Mouse (Mus musculus) embryonic facial prominence, embryonic 10.5 days (tissue): Measurements from ENCODE around the gene Abcf2. TPM values are rescaled to one million over a fixed set of nuclear protein-coding genes. Genes with fewer than 3 reads are reported as not detected.

Experiments used
- DNase-seq: peaks from one replicate; pipeline ENCODE4 v3.0.0-alpha.2; 2017; ENCODE audit warnings: low spot score
- H3K27ac ChIP-seq: fragments of 300-500 bp; sonication (generic); replicated peaks from 2 replicates; pipeline ENCODE4 v1.5.1; 2016; ENCODE audit warnings: mild to moderate bottlenecking
- H3K27me3 ChIP-seq: fragments of 300-500 bp; sonication (generic); replicated peaks from 2 replicates; pipeline ENCODE4 v1.6.1; 2016; ENCODE audit warnings: low read depth, mild to moderate bottlenecking; ENCODE audit not compliant: poor library complexity, severe bottlenecking
- H3K36me3 ChIP-seq: fragments of 300-500 bp; sonication (generic); replicated peaks from 2 replicates; pipeline ENCODE4 v1.6.1; 2016; ENCODE audit warnings: mild to moderate bottlenecking, moderate library complexity
- H3K4me1 ChIP-seq: fragments of 300-500 bp; sonication (generic); 2 replicates; pipeline ENCODE4 v1.6.1; 2016
- H3K4me3 ChIP-seq: fragments of 300-500 bp; sonication (generic); 2 replicates; pipeline ENCODE4 v1.5.1; 2016; ENCODE audit warnings: mild to moderate bottlenecking, moderate library complexity
- H3K9me3 ChIP-seq: fragments of 300-500 bp; sonication (generic); 2 replicates; pipeline ENCODE4 v1.6.1; 2016; ENCODE audit warnings: mild to moderate bottlenecking
- WGBS: fragments of 180-500 bp; shearing (Covaris S2); methylation state at CpG from one replicate; pipeline ENCODE4 v1.1.7; 2016; 5-methylcytosine and 5-hydroxymethylcytosine counted together
- microRNA counts: library from miRNA; unstranded; fragments of <30 nt; microRNA quantifications from one replicate; lab custom pipeline; 2017
- microRNA-seq: library from miRNA; unstranded; fragments of <30 nt; microRNA quantifications from one replicate; pipeline ENCODE4, GENCODE M21; 2017
- polyA plus RNA-seq: library from polyadenylated mRNA; unstranded; fragments of >200 nt; fragmentation: Nextera tagmentation; extraction: Ambion mirVana; gene quantifications from 2 replicates; pipeline ENCODE4 v1.2.1, GENCODE M21; 2016

The Abcf2 gene
- polyA plus RNA-seq, 1 experiment from 2014 or later: 183 TPM

GRCm38 (mm10) chr5:24526889-24527230 lies 50.4 kb downstream of the Abcf2 start, which contains the start of gene Gbx1:
Gene Gbx1, minus strand, starts transcription at chr5:24527202.
- H3K36me3 ChIP-seq: no peaks in the 10 kb centered on the region
- peaks cover 47% of the 10 kb centered on the region for H3K4me1 ChIP-seq
- peak within 1 kb of the TSS; percentile 58 for H3K4me3 ChIP-seq
- H3K27ac ChIP-seq: peak within 1 kb of the TSS; percentile 63
- H3K27me3 ChIP-seq: peaks cover 100% of the 10 kb centered on the region
- WGBS: under 1% methylated on average over 49 of the region's 49 CpGs
- peak; percentile 62 for DNase-seq
- no peaks in the 10 kb centered on the region for H3K9me3 ChIP-seq

DNA sequence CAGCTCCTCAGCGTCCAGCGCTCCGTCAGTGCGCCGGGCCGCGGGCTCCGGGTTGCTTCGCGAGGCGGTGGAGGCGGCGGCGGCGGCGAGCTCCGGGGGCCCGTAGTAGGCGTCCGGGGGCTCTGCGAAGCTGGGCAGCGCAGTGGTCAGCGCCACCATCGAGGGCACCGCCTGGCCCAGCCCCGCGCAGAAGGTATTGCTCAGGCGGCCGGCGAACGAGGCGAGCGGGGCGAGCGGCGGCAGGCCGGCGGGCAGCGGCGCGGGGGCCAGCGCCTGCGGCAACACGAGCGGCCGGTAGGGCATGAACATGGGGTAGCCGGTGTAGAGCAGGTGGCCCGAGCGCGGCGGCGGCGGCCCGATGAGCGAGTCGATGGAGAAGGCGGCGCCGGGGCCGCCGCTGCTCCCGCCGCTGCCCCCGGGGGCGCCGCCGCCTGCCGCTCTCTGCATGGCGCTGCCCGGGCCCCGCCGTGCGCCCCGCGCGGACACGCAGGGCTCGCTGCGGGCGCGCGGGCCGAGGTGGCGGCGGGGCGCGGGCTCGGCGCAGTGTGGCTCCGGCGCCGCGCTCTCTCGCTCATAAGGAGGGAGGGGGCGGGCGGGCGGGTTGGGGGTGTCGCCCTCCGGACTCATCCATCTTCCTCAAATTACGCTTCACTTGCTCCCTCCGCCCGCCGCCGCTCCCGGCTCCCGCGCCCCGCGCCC lies 50.9 kb downstream of the Abcf2 start:
- DNase-seq: peak; percentile 61
- peaks cover 47% of the 10 kb centered on the region for H3K4me1 ChIP-seq
- peak overlapping the region; percentile 63 for H3K27ac ChIP-seq
- H3K27me3 ChIP-seq: peaks cover 100% of the 10 kb centered on the region
- H3K4me3 ChIP-seq: peak overlapping the region; percentile 58
- H3K9me3 ChIP-seq: no peaks in the 10 kb centered on the region
- no peaks in the 10 kb centered on the region for H3K36me3 ChIP-seq
- 2% methylated on average over 106 of the region's 109 CpGs for WGBS

DNA sequence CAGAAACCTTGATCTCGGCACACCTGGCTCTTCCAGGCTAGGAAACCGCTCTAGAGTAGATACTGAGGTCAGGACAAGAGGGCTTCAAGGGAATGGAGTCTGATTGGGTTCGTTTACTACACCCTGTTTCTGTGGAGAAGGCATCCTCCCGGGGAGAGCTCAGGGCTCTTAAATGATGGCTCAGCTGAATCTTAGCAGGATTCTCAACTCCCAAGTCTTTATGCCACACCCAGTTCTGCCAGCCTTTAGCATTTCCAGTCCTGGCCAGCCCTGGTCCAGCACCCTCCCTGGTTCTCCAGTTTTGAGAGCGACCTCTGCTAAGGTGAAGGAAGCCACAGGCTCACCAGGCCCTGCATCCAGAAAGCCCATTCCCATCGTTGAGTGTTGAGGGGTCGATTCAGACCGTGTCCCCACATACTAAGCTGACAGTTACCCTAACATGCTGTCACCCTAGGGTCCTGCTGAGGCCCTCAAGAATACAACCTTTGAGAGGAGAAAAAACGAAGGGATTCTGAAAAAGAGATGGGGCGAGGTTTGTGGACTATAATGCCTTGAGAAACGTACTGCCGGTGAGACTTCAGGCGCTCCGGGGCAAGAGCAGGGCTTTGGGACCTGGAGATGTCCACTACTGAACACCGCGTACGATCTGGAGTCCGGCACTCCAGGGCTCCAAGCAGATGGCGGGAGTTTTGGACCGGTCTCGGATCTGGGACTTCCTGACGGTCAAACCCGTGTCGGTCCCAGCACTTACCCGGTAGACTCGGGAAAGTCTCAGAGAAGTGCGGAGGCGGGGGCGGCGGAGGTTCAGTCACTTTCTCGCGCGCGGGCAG lies 51.7 kb downstream of the Abcf2 start:
- 3% methylated on average over 34 of the region's 34 CpGs for WGBS
- peaks cover 47% of the 10 kb centered on the region for H3K4me1 ChIP-seq
- H3K36me3 ChIP-seq: no peaks in the 10 kb centered on the region
- peak; percentile 51 for DNase-seq
- peak overlapping the region; percentile 58 for H3K4me3 ChIP-seq
- H3K9me3 ChIP-seq: no peaks in the 10 kb centered on the region
- H3K27ac ChIP-seq: peak overlapping the region; percentile 51; the same call in 1 of the 2 replicates
- peaks cover 98% of the 10 kb centered on the region for H3K27me3 ChIP-seq

GRCm38 (mm10) chr5:24524522-24524921 lies 52.7 kb downstream of the Abcf2 start:
- no peak for DNase-seq
- Histone ChIP-seq H3K36me3 (no peaks in the 10 kb centered on the region), H3K9me3 (no peaks in the 10 kb centered on the region), H3K27me3 (peaks cover 93% of the 10 kb centered on the region), H3K27ac (no peak overlapping the region), H3K4me3 (peak overlapping the region; percentile 58; the same call in 1 of the 2 replicates), H3K4me1 (peaks cover 47% of the 10 kb centered on the region)
- 14% methylated on average over 4 of the region's 4 CpGs for WGBS

DNA sequence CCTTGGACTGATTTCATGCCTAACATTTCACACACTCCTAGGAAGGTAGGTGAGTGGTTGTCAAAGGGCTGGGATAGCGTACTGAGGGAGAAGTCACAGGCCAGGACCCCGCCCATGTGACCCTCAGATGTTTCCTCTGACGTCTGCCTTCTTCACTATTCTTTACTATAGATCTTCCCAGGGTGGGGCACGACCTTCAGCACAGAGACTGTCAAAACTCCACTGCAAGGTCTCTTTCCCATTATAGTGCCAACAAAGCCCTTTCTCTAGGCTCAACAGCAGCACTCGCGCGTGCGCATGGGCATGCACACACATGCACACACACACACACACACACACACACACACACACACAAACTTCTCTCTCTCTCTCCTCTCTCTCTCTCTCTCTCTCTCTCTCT lies 53.5 kb downstream of the Abcf2 start:
- DNase-seq: no peak
- Histone ChIP-seq H3K9me3 (no peaks in the 10 kb centered on the region), H3K36me3 (no peaks in the 10 kb centered on the region), H3K27me3 (peaks cover 90% of the 10 kb centered on the region), H3K4me1 (peaks cover 40% of the 10 kb centered on the region), H3K27ac (no peak overlapping the region), H3K4me3 (0 out of 2 replicates have a peak overlapping the region, but pooled peaks have one; percentile 12)
- 43% methylated on average over 8 of the region's 8 CpGs for WGBS

DNA sequence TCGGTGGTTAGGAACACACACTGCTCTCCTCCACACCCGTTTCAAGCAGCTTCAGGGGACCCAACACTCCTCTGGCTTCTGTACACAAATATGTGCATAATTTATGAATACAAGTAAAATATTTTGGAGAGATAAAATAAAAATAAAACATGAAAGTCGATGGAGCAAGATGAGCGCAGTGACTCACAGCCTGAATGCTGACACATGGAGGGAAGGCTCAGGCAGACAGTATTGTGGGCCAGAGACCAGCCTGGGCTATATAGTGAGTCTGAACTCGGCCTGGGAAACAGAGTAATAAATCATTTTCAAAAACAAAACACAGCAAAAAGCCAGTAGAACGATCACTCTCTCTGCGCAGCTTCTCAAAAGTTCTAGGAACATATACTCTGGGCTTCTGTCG lies 55.9 kb downstream of the Abcf2 start:
- Histone ChIP-seq H3K4me1 (peaks cover 32% of the 10 kb centered on the region), H3K9me3 (no peaks in the 10 kb centered on the region), H3K27ac (no peak overlapping the region), H3K36me3 (no peaks in the 10 kb centered on the region), H3K27me3 (peaks cover 80% of the 10 kb centered on the region), H3K4me3 (no peak overlapping the region)
- DNase-seq: no peak
- WGBS: 73% methylated on average over 8 of the region's 8 CpGs

MicroRNA genes within 50 kb of the gene (microRNA counts, 519-probe panel; counts per million panel counts)
- 188 counts per million, percentile 57 among the panel's probes with 10 or more counts for microRNA mmu-miR-671-3p (lab: Ali Mortazavi, UCI)
- 188 counts per million, percentile 57 among the panel's probes with 10 or more counts for microRNA mmu-miR-671-5p (lab: Ali Mortazavi, UCI)

Small RNAs within 50 kb of the gene (microRNA-seq; reads per million reads assigned to microRNA genes)
- gene Mir671: 488 reads per million, percentile 68 among the genes with 10 or more reads in this experiment

Other genes with a start within 250 kb of the Abcf2 start
- gene Kcnh2, start 225.9 kb downstream of the Abcf2 start, polyA plus RNA-seq: 10.9 and 13.7 TPM in 2 replicates
- 7.6 and 7.7 TPM in 2 replicates for gene Nos3, start 212.7 kb downstream of the Abcf2 start, polyA plus RNA-seq
- gene Atg9b, start 185.3 kb downstream of the Abcf2 start, polyA plus RNA-seq: 0.69 and 0.83 TPM in 2 replicates
- 53.6 and 57.2 TPM in 2 replicates for gene Abcb8, start 183.8 kb downstream of the Abcf2 start, polyA plus RNA-seq
- gene Asic3, start 164.1 kb downstream of the Abcf2 start, polyA plus RNA-seq: 0.31 and 0.34 TPM in 2 replicates
- 46.9 and 50.7 TPM in 2 replicates for gene Cdk5, start 153.9 kb downstream of the Abcf2 start, polyA plus RNA-seq
- gene Slc4a2, start 153.6 kb downstream of the Abcf2 start, polyA plus RNA-seq: 35.1 and 38.4 TPM in 2 replicates
- gene Fastk, start 132.2 kb downstream of the Abcf2 start, polyA plus RNA-seq: 100 and 109 TPM in 2 replicates
- gene Tmub1, start 129.6 kb downstream of the Abcf2 start, polyA plus RNA-seq: 24.7 and 25.0 TPM in 2 replicates
- gene Agap3, start 125.3 kb downstream of the Abcf2 start, polyA plus RNA-seq: 30.8 and 36.6 TPM in 2 replicates
- gene Gbx1, start 50.3 kb downstream of the Abcf2 start, polyA plus RNA-seq: 0.34 and 0.99 TPM in 2 replicates
- 0.29 TPM in 1 of 2 replicates, not detected in the other for gene Asb10, start 36.5 kb downstream of the Abcf2 start, polyA plus RNA-seq
- 0.07 and 0.08 TPM in 2 replicates for gene 4931409K22Rik, start 20.7 kb downstream of the Abcf2 start, polyA plus RNA-seq
- gene Chpf2, start 9.3 kb upstream of the Abcf2 start, polyA plus RNA-seq: 14.8 and 19.6 TPM in 2 replicates
- gene Smarcd3, start 46.9 kb upstream of the Abcf2 start, polyA plus RNA-seq: 22.2 and 24.8 TPM in 2 replicates
- 27.7 and 29.5 TPM in 2 replicates for gene Nub1, start 108.1 kb upstream of the Abcf2 start, polyA plus RNA-seq
- gene Wdr86, start 153.3 kb upstream of the Abcf2 start, polyA plus RNA-seq: 51.1 and 58.6 TPM in 2 replicates
- gene Crygn, start 180.5 kb upstream of the Abcf2 start, polyA plus RNA-seq: 0.40 and 1.8 TPM in 2 replicates